Mouse (Mus musculus) gastrocnemius, postnatal 25 days (tissue): ENCODE results near the gene Trib3. TPM values are rescaled to one million over a fixed set of nuclear protein-coding genes. Genes with fewer than 3 reads are reported as not detected.
A peak's percentile ranks its signal among the peaks of the same experiment; 100 is the strongest.

Experiments
- DNase-seq: peaks from one replicate; pipeline ENCODE4 v3.0.0; 2022
- total RNA-seq, 2 experiments: library from RNA; stranded (reverse); gene quantifications; 1 replicate in 1 of 2; 2 replicates in 1 of 2; pipeline ENCODE4 v1.2.3; 2021

Gene Trib3
- total RNA-seq, 2 experiments from 2014 or later, result 0.74 to 1.8 TPM

GRCm38 (mm10) chr2:152346776-152347465 lies 3.1 kb upstream of the Trib3 start:
- DNase-seq, result no peak

GRCm38 (mm10) chr2:152345393-152345792 lies 1.6 kb upstream of the Trib3 start:
- no peak for DNase-seq

DNA sequence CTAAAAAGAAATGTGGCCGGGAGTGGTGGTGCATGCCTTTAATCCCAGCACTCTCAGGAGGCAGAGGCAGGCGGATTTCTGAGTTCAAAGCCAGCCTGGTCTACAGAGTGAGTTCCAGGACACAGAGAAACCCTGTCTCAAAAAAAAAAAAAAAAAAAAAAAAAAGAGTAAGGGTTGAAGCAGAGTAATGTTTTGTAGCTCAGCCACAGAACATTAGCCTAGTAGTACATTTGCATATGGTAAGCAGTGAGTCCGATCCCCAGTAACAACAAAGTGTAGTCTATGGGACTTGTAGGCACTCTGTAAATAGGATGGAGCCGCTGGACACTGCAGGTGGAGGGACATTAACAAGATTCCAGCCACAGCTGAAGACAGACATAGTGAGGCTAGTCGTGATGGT lies 1.1 kb upstream of the Trib3 start:
- no peak for DNase-seq

- DNase-seq, result no peak
Observed at GRCm38 (mm10) chr2:152344361-152344760, 529 bp upstream of the Trib3 start.

GRCm38 (mm10) chr2:152339631-152340179 lies 4.1 kb downstream of the Trib3 start:
- DNase-seq, result no peak

- DNase-seq, result no peak
Observed at GRCm38 (mm10) chr2:152338319-152338718, 5.5 kb downstream of the Trib3 start.

DNA sequence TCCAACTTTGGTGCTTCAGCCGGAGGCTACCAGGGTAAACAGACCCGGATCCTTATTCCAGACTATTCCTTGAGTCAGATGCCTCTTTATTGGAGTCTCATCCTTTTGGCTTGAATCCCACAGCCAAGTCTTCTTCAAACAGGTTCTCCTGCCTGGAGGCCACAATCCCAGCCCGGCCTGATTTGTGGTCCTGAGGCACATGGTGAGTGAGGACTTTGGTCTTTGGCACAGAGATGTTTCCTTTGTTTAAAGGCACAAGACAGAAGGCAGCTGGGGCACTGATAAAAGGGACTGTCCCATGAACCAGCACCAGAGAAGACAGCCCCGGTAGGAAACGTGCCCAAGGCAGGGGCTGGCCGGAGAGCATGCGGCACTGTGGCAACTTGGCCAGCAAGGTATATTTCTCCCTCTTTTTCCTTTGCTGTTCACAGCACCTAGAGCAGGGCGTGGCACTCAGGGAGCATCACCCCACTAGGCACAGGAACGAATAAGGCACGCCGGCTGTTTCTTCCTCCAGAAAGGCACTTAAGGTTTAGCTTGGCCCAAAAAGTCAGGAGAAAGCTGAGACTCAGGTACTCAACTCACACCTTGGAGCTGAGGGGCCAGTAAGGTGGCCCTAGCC lies 6.1 kb downstream of the Trib3 start:
- DNase-seq, result no peak

DNA sequence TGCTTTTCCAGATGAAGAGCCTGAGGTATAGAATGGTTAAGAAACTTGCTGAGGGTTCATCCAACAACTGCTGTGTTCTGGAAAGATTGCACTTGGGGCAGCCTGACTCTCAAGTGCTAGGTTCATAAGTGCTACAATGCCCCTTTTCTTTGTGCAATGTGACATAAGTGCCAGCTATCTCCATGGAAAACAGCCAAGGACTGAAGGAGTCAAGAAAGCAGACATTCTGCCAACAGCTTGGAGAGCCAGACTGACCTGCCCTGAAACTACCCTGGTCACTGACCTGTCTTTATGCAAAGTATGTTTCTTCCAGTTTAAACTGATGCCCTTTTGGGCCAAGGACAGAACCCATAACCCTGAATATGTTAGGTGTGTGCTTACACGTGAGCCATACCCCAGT lies 7.0 kb downstream of the Trib3 start:
- DNase-seq, result no peak

- DNase-seq, result no peak
Observed at GRCm38 (mm10) chr2:152335289-152335820, 8.5 kb downstream of the Trib3 start.

- no peak for DNase-seq
Observed at GRCm38 (mm10) chr2:152333345-152334006, 10.4 kb downstream of the Trib3 start.

DNA sequence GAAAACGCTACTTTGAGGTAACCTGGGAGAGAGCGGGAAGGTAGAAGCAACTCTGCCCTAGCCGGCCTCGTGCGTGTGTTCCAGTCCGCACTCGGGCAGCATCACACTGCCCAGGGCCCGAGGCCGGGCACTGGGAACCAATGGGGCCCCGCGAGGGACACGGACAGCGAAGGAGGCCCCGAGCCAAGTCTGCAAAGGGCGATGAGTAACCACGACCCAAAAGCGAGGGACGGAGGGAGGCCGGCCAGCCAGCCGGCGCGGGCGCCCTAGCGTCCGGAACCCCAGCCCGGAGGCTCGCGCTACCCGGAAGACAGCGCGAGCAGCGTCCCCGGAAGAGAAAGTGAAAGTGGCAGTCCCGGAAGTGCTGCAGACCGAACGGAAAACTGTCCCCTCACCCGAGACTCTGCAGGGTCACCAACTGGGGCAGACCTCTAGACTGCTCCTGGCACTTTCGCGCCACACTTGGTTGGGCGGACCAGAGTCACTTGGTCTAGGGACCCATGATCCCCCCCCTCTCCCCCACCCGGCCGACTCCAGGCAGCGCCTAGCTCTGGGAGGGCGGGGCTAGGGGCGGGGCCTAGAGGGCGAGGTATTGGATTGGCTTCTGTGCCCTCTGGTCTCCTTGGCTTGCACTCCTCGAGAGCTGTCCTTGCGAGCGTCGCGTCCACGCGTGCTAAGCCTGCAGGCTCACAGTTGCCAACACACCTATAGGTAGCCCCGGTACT lies 11.6 kb downstream of the Trib3 start, which contains the start of gene Rbck1:
Gene Rbck1, minus strand, starts transcription at position 553 of the 725 bp plus-strand sequence.
- DNase-seq, result peak; percentile 94

- DNase-seq, result no peak
Observed at GRCm38 (mm10) chr2:152330858-152331423, 12.9 kb downstream of the Trib3 start.

GRCm38 (mm10) chr2:152327980-152328379 lies 15.9 kb downstream of the Trib3 start:
- no peak for DNase-seq

DNA sequence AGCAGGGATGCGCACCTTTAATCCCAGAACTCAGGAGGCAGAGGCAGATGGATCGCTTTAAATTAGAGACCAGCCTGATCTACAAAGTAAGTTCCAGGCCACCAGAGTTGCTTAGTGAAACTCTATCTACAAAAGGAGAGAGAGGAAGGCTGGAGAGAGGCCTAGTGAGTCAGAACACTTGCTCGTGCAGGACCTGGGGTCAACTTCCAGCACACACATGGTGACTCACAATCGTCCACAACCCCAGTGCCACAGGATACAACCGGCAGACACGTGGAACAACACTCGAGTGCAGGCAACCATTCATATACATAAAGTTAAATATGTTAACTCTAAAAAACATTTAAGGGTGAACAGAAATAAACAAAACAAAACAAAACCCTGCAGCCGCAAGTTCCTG lies 17.2 kb downstream of the Trib3 start:
- no peak for DNase-seq

DNA sequence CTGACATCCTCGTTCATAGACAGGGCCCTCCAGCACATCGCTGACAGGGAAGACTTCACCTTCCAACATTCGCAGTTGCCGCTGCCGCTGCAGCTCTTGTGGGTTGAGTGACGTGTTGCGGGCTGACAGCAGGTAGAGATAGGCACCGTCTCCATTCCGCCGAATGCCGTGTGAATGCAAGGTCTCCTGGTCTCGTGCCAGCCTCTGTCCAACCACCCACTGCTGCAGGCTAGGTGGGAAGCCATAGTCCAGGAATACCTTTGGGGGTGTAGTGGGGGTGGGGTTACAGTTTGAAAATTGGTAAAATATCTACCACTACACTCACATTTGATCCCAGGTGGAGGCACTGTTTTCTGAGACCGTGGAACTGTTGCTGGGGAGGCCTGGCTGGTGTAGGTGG lies 17.7 kb downstream of the Trib3 start:
- no peak for DNase-seq

- DNase-seq, result no peak
Observed at GRCm38 (mm10) chr2:152324842-152325241, 19.0 kb downstream of the Trib3 start.

GRCm38 (mm10) chr2:152323971-152324370 lies 19.9 kb downstream of the Trib3 start:
- no peak for DNase-seq

GRCm38 (mm10) chr2:152322198-152322597 lies 21.6 kb downstream of the Trib3 start:
- no peak for DNase-seq

DNA sequence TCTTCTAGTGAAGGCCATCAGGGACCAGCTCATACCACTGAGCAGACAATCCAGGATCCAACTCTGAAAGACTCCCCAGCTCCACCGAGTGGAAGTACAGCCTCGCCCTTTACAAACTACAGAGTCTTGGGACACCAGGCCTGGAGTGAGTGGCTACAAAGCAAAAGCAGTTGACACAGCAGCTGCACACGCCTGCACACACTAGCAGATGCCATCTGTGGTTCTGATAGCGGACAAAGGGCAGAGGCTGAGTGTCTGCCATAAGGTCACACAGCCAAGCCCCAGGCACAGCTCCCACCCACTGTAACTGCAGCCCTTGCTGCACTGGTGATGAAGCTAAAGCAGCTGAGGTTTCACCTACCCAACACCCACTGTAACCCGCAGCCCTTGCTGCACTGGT lies 22.3 kb downstream of the Trib3 start:
- DNase-seq, result no peak

- no peak for DNase-seq
Observed at GRCm38 (mm10) chr2:152317054-152317453, 26.8 kb downstream of the Trib3 start.

DNA sequence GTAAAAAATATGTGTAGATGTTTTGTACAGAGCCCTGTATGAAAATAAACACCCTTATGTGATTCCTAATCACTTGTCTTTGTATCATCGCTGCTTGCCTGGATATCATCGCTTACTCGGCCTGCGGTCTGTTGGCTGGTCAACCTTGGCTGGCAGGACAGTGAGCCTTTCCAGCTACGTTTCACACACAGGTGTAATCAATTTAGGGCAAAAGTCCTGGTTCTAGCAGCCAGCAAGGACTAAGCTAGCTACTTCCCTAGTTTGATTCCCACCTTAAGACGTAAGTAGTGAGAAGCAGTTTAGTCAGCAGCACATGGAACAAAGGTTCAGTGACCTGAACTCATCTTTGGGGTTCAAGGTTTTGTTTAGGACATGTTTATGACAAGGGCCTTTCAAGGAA lies 29.9 kb downstream of the Trib3 start:
- no peak for DNase-seq

DNA sequence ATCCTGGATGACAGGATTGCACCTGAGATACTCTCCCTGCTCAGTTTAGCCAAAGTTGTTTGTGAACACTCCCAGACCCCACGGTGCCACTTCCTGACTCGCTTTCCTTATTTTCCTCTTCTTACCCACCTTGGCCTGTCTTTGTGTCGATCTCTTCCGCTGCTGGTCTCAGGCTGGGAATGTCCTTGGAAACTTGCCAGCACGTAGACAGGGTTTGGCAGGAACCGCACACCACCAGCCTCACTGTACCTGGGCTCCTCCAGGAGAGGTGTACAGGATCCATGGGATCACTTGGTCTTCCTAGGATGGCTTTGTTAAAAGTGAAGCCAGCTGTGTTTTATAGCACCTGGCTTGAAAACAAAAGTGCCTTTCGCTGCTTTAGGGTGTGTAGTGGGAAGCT lies 30.8 kb downstream of the Trib3 start:
- DNase-seq, result no peak
